Mouse (Mus musculus): ENCODE measurements around the gene Frmd6. TPM values are rescaled to one million over a fixed set of nuclear protein-coding genes. Genes with fewer than 3 reads are reported as not detected.
A peak's percentile ranks its signal among the peaks of the same experiment; 100 is the strongest.

Frmd6 gene
- total RNA-seq, 2 experiments from 2014 or later = 38.3 to 41.1 TPM

GRCm38 (mm10) chr12:70804989-70805388, 20.3 kb upstream of the Frmd6 start:
- intact Hi-C loops (cut with DNase I) = no loop called here
- no peak for DNase-seq

- intact Hi-C loops (cut with DNase I) = no loop called here
- no peak for DNase-seq
Measured at GRCm38 (mm10) chr12:70807543-70807942, 17.8 kb upstream of the Frmd6 start.

GRCm38 (mm10) chr12:70807975-70808374, 17.3 kb upstream of the Frmd6 start:
- intact Hi-C loops (cut with DNase I) = no loop called here
- DNase-seq = no peak

GRCm38 (mm10) chr12:70809957-70810356, 15.4 kb upstream of the Frmd6 start:
- intact Hi-C loops (cut with DNase I) = loop anchor here (5.0 kb wide), 1 partner anchor 163 kb away; no protein-coding TSS in a partner anchor
- DNase-seq = no peak

- no peak for DNase-seq
- intact Hi-C loops (cut with DNase I) = loop anchor here (5.0 kb wide), 1 partner anchor 164 kb away; no protein-coding TSS in a partner anchor
Measured at GRCm38 (mm10) chr12:70811772-70812171, 13.5 kb upstream of the Frmd6 start.

GRCm38 (mm10) chr12:70812176-70812575, 13.1 kb upstream of the Frmd6 start:
- intact Hi-C loops (cut with DNase I) = loop anchor here (5.0 kb wide), 1 partner anchor 165 kb away; no protein-coding TSS in a partner anchor
- DNase-seq = peak; percentile 50 to 74

- intact Hi-C loops (cut with DNase I) = loop anchor here (5.0 kb wide), 1 partner anchor 166 kb away; no protein-coding TSS in a partner anchor
- DNase-seq = no peak
Measured at GRCm38 (mm10) chr12:70812822-70813465, 12.4 kb upstream of the Frmd6 start.

- DNase-seq = no peak
- intact Hi-C loops (cut with DNase I) = no loop called here
Measured at GRCm38 (mm10) chr12:70816731-70817130, 8.6 kb upstream of the Frmd6 start.

GRCm38 (mm10) chr12:70824017-70824416, 1.3 kb upstream of the Frmd6 start:
- intact Hi-C loops (cut with DNase I) = loop anchor here (2.0 kb wide), 1 partner anchor 329 kb away; no protein-coding TSS in a partner anchor
- DNase-seq = no peak

- peak in 1 of 2 experiments; percentile 66 for DNase-seq
- intact Hi-C loops (cut with DNase I) = loop anchor here (1.0 to 5.0 kb wide), 4 partner anchors 57 to 331 kb away; no protein-coding TSS in a partner anchor
Measured at GRCm38 (mm10) chr12:70825651-70826317, 470 bp downstream of the Frmd6 start.

GRCm38 (mm10) chr12:70826318-70827072, 1.2 kb downstream of the Frmd6 start:
- intact Hi-C loops (cut with DNase I) = loop anchor here (5.0 kb wide), 2 partner anchors 56 to 174 kb away; no protein-coding TSS in a partner anchor
- DNase-seq = peak in 1 of 2 experiments; percentile 44

- peak in 1 of 2 experiments; percentile 31 for DNase-seq
- intact Hi-C loops (cut with DNase I) = loop anchor here (5.0 kb wide), 2 partner anchors 55 to 175 kb away; no protein-coding TSS in a partner anchor
Measured at GRCm38 (mm10) chr12:70827187-70827900, 2.0 kb downstream of the Frmd6 start.

- intact Hi-C loops (cut with DNase I) = loop anchor here (5.0 kb wide), 2 partner anchors 54 to 176 kb away; no protein-coding TSS in a partner anchor
- DNase-seq = no peak
Measured at GRCm38 (mm10) chr12:70827901-70828271, 2.6 kb downstream of the Frmd6 start.

GRCm38 (mm10) chr12:70830982-70831566, 5.8 kb downstream of the Frmd6 start:
- DNase-seq = peak; percentile 32 to 48
- intact Hi-C loops (cut with DNase I) = no loop called here

- intact Hi-C loops (cut with DNase I) = no loop called here
Measured at GRCm38 (mm10) chr12:70832216-70832998, 7.1 kb downstream of the Frmd6 start.

GRCm38 (mm10) chr12:70833050-70833449, 7.7 kb downstream of the Frmd6 start:
- DNase-seq = no peak
- intact Hi-C loops (cut with DNase I) = no loop called here

More at GRCm38 (mm10) chr12:70832216-70832998, 7.1 kb downstream of the Frmd6 start:
- no peak for DNase-seq

GRCm38 (mm10) chr12:70834043-70834442, 8.7 kb downstream of the Frmd6 start:
- intact Hi-C loops (cut with DNase I) = no loop called here
- DNase-seq = no peak

GRCm38 (mm10) chr12:70835004-70835403, 9.7 kb downstream of the Frmd6 start:
- intact Hi-C loops (cut with DNase I) = no loop called here
- no peak for DNase-seq
